In genomic region chr15:74152856-74153255, GRCm38 (mm10) we compare ENCODE assay signal across 15 mouse cellular contexts.
A peak's percentile ranks its signal among the peaks of the same experiment; 100 is the strongest.
DNase-seq lines count a peak whose midpoint lies in the region; ATAC-seq and TF ChIP-seq lines count a peak whose summit lies in the region.
"Had no signal": no experiment of that assay in that cellular context is flagged by ENCODE, and none has a peak within 500 bp of the region (broad histone marks: within the 10 kb centered on the region; RNA-seq: fewer than 3 reads in every experiment).

No protein-coding gene starts in this region.

- no peaks in the 10 kb centered on the region for H3K27me3 ChIP-seq in embryonic facial prominence, embryonic 11.5 days (ENCODE audit: control insufficient read depth, insufficient read depth, low read length)
- H3K27me3 ChIP-seq in stomach, postnatal 0 days (ENCODE audit: control insufficient read depth, insufficient read depth, low read length), result no peaks in the 10 kb centered on the region
- H3K27me3 ChIP-seq: intestine, embryonic 15.5 days had no signal

- no peaks in the 10 kb centered on the region for H3K4me1 ChIP-seq in embryonic facial prominence, embryonic 11.5 days (ENCODE audit: control insufficient read depth, insufficient read depth, low read length)
- H3K4me1 ChIP-seq in stomach, postnatal 0 days (replicated peaks; ENCODE audit: control insufficient read depth, insufficient read depth), result no peaks in the 10 kb centered on the region; the same call in 1 of the 2 replicates
- H3K4me1 ChIP-seq: intestine, embryonic 15.5 days had no signal

- no peak overlapping the region for H3K4me3 ChIP-seq in embryonic facial prominence, embryonic 11.5 days (ENCODE audit: low read depth, low read length)
- H3K4me3 ChIP-seq in stomach, postnatal 0 days (ENCODE audit: low read depth, low read length), result no peak overlapping the region
- H3K4me3 ChIP-seq: intestine, embryonic 15.5 days; limb, embryonic 15.5 days; neural tube, embryonic 15.5 days had no signal

- ATAC-seq in embryonic facial prominence, embryonic 11.5 days (replicated peaks; ENCODE audit: insufficient number of reproducible peaks, low FRiP score, low TSS enrichment, low read depth), result no peak
- ATAC-seq in stomach, postnatal 0 days (ENCODE audit: low FRiP score, low TSS enrichment), result no peak
- ATAC-seq: intestine, embryonic 15.5 days; midbrain, embryonic 16.5 days had no signal

- no peak for TF ChIP-seq CTCF in stomach, postnatal 0 days (IDR thresholded peaks at IDR 0.05; ENCODE audit: low read depth)

- H3K36me3 ChIP-seq in embryonic facial prominence, embryonic 11.5 days (replicated peaks; ENCODE audit: control insufficient read depth, insufficient read depth, low read depth, low read length), result no peaks in the 10 kb centered on the region
- no peaks in the 10 kb centered on the region for H3K36me3 ChIP-seq in stomach, postnatal 0 days (ENCODE audit: control insufficient read depth, insufficient read depth, low read length)
- H3K36me3 ChIP-seq: intestine, embryonic 15.5 days; limb, embryonic 15.5 days; neural tube, embryonic 15.5 days had no signal

- no peak overlapping the region for H3K9ac ChIP-seq in embryonic facial prominence, embryonic 11.5 days (replicated peaks; ENCODE audit: low read length)
- H3K9ac ChIP-seq in stomach, postnatal 0 days (ENCODE audit: low read length), result no peak overlapping the region
- H3K9ac ChIP-seq: intestine, embryonic 15.5 days; limb, embryonic 15.5 days; neural tube, embryonic 15.5 days had no signal

- intact Hi-C loops in heart, postnatal 25 days (cut with DNase I), result no loop called here
- intact Hi-C loops in left cerebral cortex, postnatal 10 days (cut with DNase I), result no loop called here

- no peak overlapping the region for H3K27ac ChIP-seq in embryonic facial prominence, embryonic 11.5 days (replicated peaks; ENCODE audit: low read depth, low read length)
- H3K27ac ChIP-seq in stomach, postnatal 0 days (replicated peaks), result no peak overlapping the region
- H3K27ac ChIP-seq: intestine, embryonic 15.5 days; limb, embryonic 15.5 days; neural tube, embryonic 15.5 days had no signal

- no peak overlapping the region for H3K4me2 ChIP-seq in embryonic facial prominence, embryonic 11.5 days (ENCODE audit: low read depth, low read length)
- H3K4me2 ChIP-seq in stomach, postnatal 0 days (replicated peaks; ENCODE audit: low read depth), result no peak overlapping the region
- H3K4me2 ChIP-seq: intestine, embryonic 15.5 days; limb, embryonic 15.5 days; neural tube, embryonic 15.5 days had no signal

- DNase-seq in heart, adult 8-10 months (ENCODE audit: low spot score), result peak; percentile 12
- DNase-seq in heart, postnatal 25 days (ENCODE audit: low spot score), result no peak
- DNase-seq in 3T3-L1 (ENCODE audit: low read depth, low spot score) (peak; percentile 7), WW6 (ENCODE audit: low read depth, low spot score) (peak; percentile 18)
- peak; percentile 78 for DNase-seq in embryonic facial prominence, embryonic 11.5 days (ENCODE audit: low spot score)
- no peak for DNase-seq in left cerebral cortex, postnatal 10 days (ENCODE audit: extremely low spot score in 1 of 2, low spot score in 2 of 2)
- no peak for DNase-seq in T-cell, adult 2 months (ENCODE audit: low spot score)
- DNase-seq in stomach, postnatal 0 days (ENCODE audit: low spot score), result no peak
- DNase-seq: lung, postnatal 14 days; right cerebral cortex, postnatal 14 days; thymus, postnatal 25 days had no signal

- WGBS in embryonic facial prominence, embryonic 11.5 days, result 56% methylated on average over 3 of the region's 3 CpGs
- 33% methylated on average over 3 of the region's 3 CpGs for WGBS in stomach, postnatal 0 days

- TF ChIP-seq EP300 in stomach, postnatal 0 days (optimal IDR thresholded peaks at IDR 0.05), result no peak

- no peaks in the 10 kb centered on the region for H3K9me3 ChIP-seq in embryonic facial prominence, embryonic 11.5 days (replicated peaks; ENCODE audit: control insufficient read depth, low read length)
- H3K9me3 ChIP-seq in stomach, postnatal 0 days (ENCODE audit: control insufficient read depth, low read length), result no peaks in the 10 kb centered on the region
- H3K9me3 ChIP-seq: intestine, embryonic 15.5 days; limb, embryonic 15.5 days; neural tube, embryonic 15.5 days had no signal

Comparison
In these comparisons a context has a peak if more than half of its experiments do, and no peak if none do; other contexts are left out.
1. DNase-seq: peak in heart, adult 8-10 months (single experiment), 3T3-L1 (single experiment), WW6 (single experiment) and embryonic facial prominence, embryonic 11.5 days (single experiment); none in heart, postnatal 25 days (single experiment), left cerebral cortex, postnatal 10 days (0 of 2), T-cell, adult 2 months (single experiment) and stomach, postnatal 0 days (single experiment).